Mouse (Mus musculus): ENCODE results near the gene Sephs2. TPM values are rescaled to one million over a fixed set of nuclear protein-coding genes. Genes with fewer than 3 reads are reported as not detected.
A peak's percentile ranks its signal among the peaks of the same experiment; 100 is the strongest.

The Sephs2 gene
- polyA plus RNA-seq, 1 experiment, result 41.4 TPM

DNA sequence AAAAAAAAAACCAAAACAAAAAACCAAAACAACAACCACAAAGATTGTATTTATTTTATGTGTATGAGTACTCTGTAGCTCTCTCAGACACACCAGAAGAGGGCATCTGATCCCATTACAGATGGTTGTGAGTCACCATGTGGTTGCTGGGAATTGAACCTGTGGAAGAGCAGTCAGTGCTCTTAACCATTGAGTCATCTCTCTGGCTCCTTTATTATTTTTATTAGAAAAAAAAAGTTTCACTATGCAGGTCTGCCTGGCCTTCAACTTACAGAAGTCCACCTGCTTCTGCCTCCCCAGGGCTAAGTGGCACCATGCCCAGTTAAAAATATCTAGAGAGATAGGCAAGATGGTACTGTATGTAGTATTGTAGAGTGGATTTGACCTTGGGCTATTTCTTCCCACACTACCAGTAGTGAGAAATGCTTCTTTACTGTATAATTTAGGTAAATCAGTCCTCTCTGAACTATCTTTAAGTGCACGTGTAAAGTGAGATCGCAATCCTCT, 30.4 kb downstream of the Sephs2 start:
- H3K4me3 ChIP-seq (ENCODE audit: insufficient read depth, poor library complexity, severe bottlenecking), result no peak overlapping the region
- TF ChIP-seq MYOG (IDR thresholded peaks at IDR 0.05; ENCODE audit: control insufficient read depth, extremely low read depth, insufficient read length), result no peak
- H3K27me3 ChIP-seq (ENCODE audit: control insufficient read depth, insufficient read depth, insufficient read length), result no peaks in the 10 kb centered on the region

DNA sequence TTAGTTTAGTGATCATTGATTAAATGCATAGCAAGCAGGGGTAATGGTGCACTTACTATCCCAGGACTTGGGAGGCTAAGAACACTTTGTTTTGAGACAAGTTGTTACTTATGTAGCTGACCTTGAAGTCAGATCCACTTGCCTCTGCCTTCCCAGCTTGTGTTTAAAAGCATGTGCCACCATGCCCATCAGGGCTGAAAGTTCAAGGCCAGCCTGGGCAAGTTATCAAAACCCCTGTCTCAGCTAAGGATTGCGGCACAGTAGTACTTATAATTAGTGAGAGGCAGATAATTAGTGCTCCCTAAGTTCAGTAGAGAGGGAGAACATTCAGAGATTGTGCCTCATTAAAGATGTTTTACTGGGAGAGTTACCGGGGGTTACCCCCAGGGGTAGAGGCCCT, 39.1 kb downstream of the Sephs2 start:
- TF ChIP-seq CEBPB (IDR thresholded peaks at IDR 0.05; ENCODE audit: low read depth), result no peak
- TF ChIP-seq MYOG (IDR thresholded peaks at IDR 0.05; ENCODE audit: control insufficient read depth, extremely low read depth, insufficient read length), result no peak
- no peak for TF ChIP-seq MYOD1 (IDR thresholded peaks at IDR 0.05; ENCODE audit: control insufficient read depth, insufficient read length, low read depth)
- no peak for TF ChIP-seq FOSL1 (IDR thresholded peaks at IDR 0.05; ENCODE audit: insufficient read depth, low read length, poor library complexity, severe bottlenecking)
- TF ChIP-seq CTCF (IDR thresholded peaks at IDR 0.05; ENCODE audit: control insufficient read depth, insufficient read depth, insufficient read length), result no peak
- no peak for TF ChIP-seq MAX (IDR thresholded peaks at IDR 0.05)
- no peak for TF ChIP-seq USF1 (IDR thresholded peaks at IDR 0.05; ENCODE audit: low read depth)
- Histone ChIP-seq H3K27me3 (ENCODE audit: control insufficient read depth, insufficient read depth, insufficient read length) (no peaks in the 10 kb centered on the region), H3K79me3 (ENCODE audit: low read depth) (peaks cover 43% of the 10 kb centered on the region), H3K79me2 (ENCODE audit: control insufficient read depth, insufficient read depth) (peaks cover 64% of the 10 kb centered on the region), H3K4me3 (ENCODE audit: insufficient read depth, poor library complexity, severe bottlenecking) (no peak overlapping the region), H3ac (ENCODE audit: control insufficient read depth, insufficient read length, low read depth) (no peak overlapping the region), H3K36me3 (ENCODE audit: control insufficient read depth, insufficient read depth) (peaks cover 45% of the 10 kb centered on the region)

More for the DNA sequence above, 30.4 kb downstream of the Sephs2 start:
- peaks cover 16% of the 10 kb centered on the region for H3K79me3 ChIP-seq (ENCODE audit: low read depth)
- H3K36me3 ChIP-seq (ENCODE audit: control insufficient read depth, insufficient read depth), result peaks cover 8% of the 10 kb centered on the region
- no peak overlapping the region for H3ac ChIP-seq (ENCODE audit: control insufficient read depth, insufficient read length, low read depth)
- peaks cover 19% of the 10 kb centered on the region for H3K79me2 ChIP-seq (ENCODE audit: control insufficient read depth, insufficient read depth)

DNA sequence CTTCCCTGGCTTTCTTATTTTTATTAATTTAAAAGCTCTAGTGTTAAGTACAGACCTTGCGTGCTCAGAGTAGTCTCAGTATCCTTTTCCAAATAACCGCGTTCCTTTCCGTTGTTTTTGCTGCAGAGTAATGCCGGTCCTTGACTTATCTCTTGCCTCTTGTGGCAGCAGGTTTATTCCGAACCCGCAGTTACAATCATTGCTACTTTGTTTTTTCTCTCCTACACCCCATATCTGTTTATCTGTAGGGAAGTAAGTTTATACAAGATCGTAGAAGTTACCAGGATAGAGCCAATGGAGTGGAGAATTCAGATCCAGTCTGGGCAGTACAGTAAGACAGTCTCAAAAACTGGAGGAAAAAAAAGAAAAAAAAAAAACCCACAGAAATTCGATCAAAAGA, 40.1 kb downstream of the Sephs2 start:
- peaks cover 64% of the 10 kb centered on the region for H3K79me2 ChIP-seq (ENCODE audit: control insufficient read depth, insufficient read depth)
- peaks cover 45% of the 10 kb centered on the region for H3K36me3 ChIP-seq (ENCODE audit: control insufficient read depth, insufficient read depth)
- H3K27me3 ChIP-seq (ENCODE audit: control insufficient read depth, insufficient read depth, insufficient read length), result no peaks in the 10 kb centered on the region
- H3ac ChIP-seq (ENCODE audit: control insufficient read depth, insufficient read length, low read depth), result peak overlapping the region; percentile 47
- TF ChIP-seq MYOD1 (IDR thresholded peaks at IDR 0.05; ENCODE audit: control insufficient read depth, insufficient read length, low read depth), result no peak
- no peak for TF ChIP-seq FOSL1 (IDR thresholded peaks at IDR 0.05; ENCODE audit: insufficient read depth, low read length, poor library complexity, severe bottlenecking)
- TF ChIP-seq MAX (IDR thresholded peaks at IDR 0.05), result no peak
- no peak for TF ChIP-seq MYOG (IDR thresholded peaks at IDR 0.05; ENCODE audit: control insufficient read depth, extremely low read depth, insufficient read length)
- no peak for TF ChIP-seq USF1 (IDR thresholded peaks at IDR 0.05; ENCODE audit: low read depth)
- no peak for TF ChIP-seq CEBPB (IDR thresholded peaks at IDR 0.05; ENCODE audit: low read depth)
- no peak for TF ChIP-seq CTCF (IDR thresholded peaks at IDR 0.05; ENCODE audit: control insufficient read depth, insufficient read depth, insufficient read length)
- H3K4me3 ChIP-seq (ENCODE audit: insufficient read depth, poor library complexity, severe bottlenecking), result peak overlapping the region; percentile 80
- peaks cover 43% of the 10 kb centered on the region for H3K79me3 ChIP-seq (ENCODE audit: low read depth)

DNA sequence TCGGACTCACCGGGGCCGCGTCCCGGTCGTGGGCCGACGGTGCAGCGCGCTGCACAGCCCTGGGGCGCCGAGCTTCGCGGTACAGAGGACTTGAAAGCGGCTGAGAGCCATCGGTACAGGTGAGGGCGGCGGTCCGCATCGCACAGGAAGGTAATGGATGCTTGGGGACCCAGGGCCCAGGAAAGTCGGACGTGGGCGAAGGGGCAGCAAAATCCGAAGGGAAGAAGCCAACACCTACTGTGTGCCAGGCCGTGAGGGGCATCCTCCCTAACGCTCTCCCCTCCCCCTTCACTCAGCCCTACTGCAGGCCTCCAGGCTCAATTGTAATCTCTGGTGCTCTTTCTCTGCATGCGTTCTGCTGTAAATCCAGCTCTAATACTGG, 40.5 kb downstream of the Sephs2 start:
- peaks cover 43% of the 10 kb centered on the region for H3K79me3 ChIP-seq (ENCODE audit: low read depth)
- peak overlapping the region; percentile 76 for H3ac ChIP-seq (ENCODE audit: control insufficient read depth, insufficient read length, low read depth)
- H3K27me3 ChIP-seq (ENCODE audit: control insufficient read depth, insufficient read depth, insufficient read length), result no peaks in the 10 kb centered on the region
- TF ChIP-seq USF1 (IDR thresholded peaks at IDR 0.05; ENCODE audit: low read depth) (no peak), MYOG (IDR thresholded peaks at IDR 0.05; ENCODE audit: control insufficient read depth, extremely low read depth, insufficient read length) (no peak), FOSL1 (IDR thresholded peaks at IDR 0.05; ENCODE audit: insufficient read depth, low read length, poor library complexity, severe bottlenecking) (no peak), MYOD1 (IDR thresholded peaks at IDR 0.05; ENCODE audit: control insufficient read depth, insufficient read length, low read depth) (no peak), CEBPB (IDR thresholded peaks at IDR 0.05; ENCODE audit: low read depth) (no peak), MAX (IDR thresholded peaks at IDR 0.05) (no peak), CTCF (IDR thresholded peaks at IDR 0.05; ENCODE audit: control insufficient read depth, insufficient read depth, insufficient read length) (no peak)
- peak overlapping the region; percentile 80 for H3K4me3 ChIP-seq (ENCODE audit: insufficient read depth, poor library complexity, severe bottlenecking)
- peaks cover 42% of the 10 kb centered on the region for H3K36me3 ChIP-seq (ENCODE audit: control insufficient read depth, insufficient read depth)
- H3K79me2 ChIP-seq (ENCODE audit: control insufficient read depth, insufficient read depth), result peaks cover 64% of the 10 kb centered on the region

DNA sequence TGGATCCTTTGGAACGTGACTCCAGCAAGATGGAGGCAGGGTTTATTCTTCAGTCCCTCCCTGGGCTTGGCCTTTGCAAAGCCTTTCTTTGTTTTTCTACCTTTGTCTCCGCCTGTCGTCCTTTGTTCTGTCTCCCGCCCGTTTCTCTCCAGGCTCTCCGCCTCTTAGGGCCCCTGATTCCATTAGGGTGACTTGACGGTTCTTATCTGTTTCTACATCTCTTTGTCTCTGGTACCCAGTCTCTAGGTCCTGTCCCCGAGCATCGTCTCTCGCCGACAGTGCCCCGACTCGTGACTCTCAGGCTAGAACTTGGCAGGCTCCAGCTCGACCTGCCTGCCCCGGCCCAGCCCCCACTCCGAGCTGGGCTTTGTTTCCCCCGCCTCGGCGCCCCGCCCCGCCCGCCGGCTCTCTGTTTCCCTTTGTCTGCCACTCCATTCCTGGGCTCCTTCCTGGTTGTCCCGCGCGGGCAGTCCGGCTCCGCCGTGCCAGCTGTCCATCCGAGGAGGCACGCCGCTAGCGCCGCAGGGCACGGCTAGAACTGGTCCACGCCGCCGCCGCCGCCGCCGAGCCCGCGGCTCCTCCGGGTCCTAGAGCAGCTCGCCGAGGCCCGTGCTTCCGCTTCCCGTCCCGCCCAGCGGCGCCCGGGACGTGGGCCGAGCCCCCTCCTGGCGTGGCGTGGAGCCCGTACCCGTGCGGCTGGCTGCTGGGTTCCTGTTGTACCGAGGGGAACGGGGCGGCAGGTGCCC, 41.1 kb downstream of the Sephs2 start, which contains the start of the genes Zfp553 and Sept1:
Gene Zfp553 (plus strand): TSS at position 440 of the 746 bp plus-strand sequence.
Gene Sept1 (minus strand): TSS at position 509 of the 746 bp plus-strand sequence.
- Histone ChIP-seq H3K79me2 (ENCODE audit: control insufficient read depth, insufficient read depth) (peaks cover 64% of the 10 kb centered on the region), H3K4me3 (ENCODE audit: insufficient read depth, poor library complexity, severe bottlenecking) (peak within 1 kb of the TSS; percentile 80), H3K79me3 (ENCODE audit: low read depth) (peaks cover 43% of the 10 kb centered on the region), H3K36me3 (ENCODE audit: control insufficient read depth, insufficient read depth) (peaks cover 37% of the 10 kb centered on the region), H3K27me3 (ENCODE audit: control insufficient read depth, insufficient read depth, insufficient read length) (no peaks in the 10 kb centered on the region), H3ac (ENCODE audit: control insufficient read depth, insufficient read length, low read depth) (peak within 1 kb of the TSS; percentile 76)
- TF ChIP-seq CEBPB (IDR thresholded peaks at IDR 0.05; ENCODE audit: low read depth), result no peak
- no peak for TF ChIP-seq MAX (IDR thresholded peaks at IDR 0.05)
- TF ChIP-seq CTCF (IDR thresholded peaks at IDR 0.05; ENCODE audit: control insufficient read depth, insufficient read depth, insufficient read length), result no peak
- TF ChIP-seq MYOG (IDR thresholded peaks at IDR 0.05; ENCODE audit: control insufficient read depth, extremely low read depth, insufficient read length), result no peak
- TF ChIP-seq MYOD1 (IDR thresholded peaks at IDR 0.05; ENCODE audit: control insufficient read depth, insufficient read length, low read depth), result no peak
- no peak for TF ChIP-seq FOSL1 (IDR thresholded peaks at IDR 0.05; ENCODE audit: insufficient read depth, low read length, poor library complexity, severe bottlenecking)

Data from C2C12 (cell line).